Mouse (Mus musculus) liver, postnatal 0 days (tissue): Measurements from ENCODE around the gene Kif26b.

ENCODE experiments used
- CTCF ChIP-seq: sonication (generic); IDR thresholded peaks from 2 replicates; pipeline ENCODE4 v1.5.1; 2016; ENCODE audit warnings: antibody characterized with exemption, low read depth
- EP300 ChIP-seq: IDR thresholded peaks from 2 replicates; pipeline ENCODE4 v1.6.1; 2016; ENCODE audit warnings: antibody characterized with exemption, low read depth, mild to moderate bottlenecking

GRCm38 (mm10) chr1:178667808-178668207 lies 138.9 kb downstream of the Kif26b start:
- TF ChIP-seq CTCF: no peak
- TF ChIP-seq EP300: no peak
